Mouse (Mus musculus): ENCODE measurements at regions not wholly inside any gene's neighbourhood (a gene's known extent, or its start where the extent isn't known, plus 50 kb on each side); places are given as distances from the start of the nearest gene placed in this dataset.
A peak's percentile ranks its signal among the peaks of the same experiment; 100 is the strongest.

- DNase-seq (ENCODE audit: low read depth in 1 of 2, low spot score in 2 of 2) = no peak
- Histone ChIP-seq H3K27me3 (ENCODE audit: control insufficient read depth, insufficient read depth, low read length) (no peaks in the 10 kb centered on the region), H3K4me1 (ENCODE audit: control insufficient read depth, insufficient read depth, insufficient read length) (no peaks in the 10 kb centered on the region; the same call in 1 of the 2 replicates), H3K4me3 (ENCODE audit: extremely low read depth, insufficient read depth, insufficient read length) (no peak overlapping the region), H3K27ac (ENCODE audit: insufficient read depth, low read length) (no peak overlapping the region), H3K36me3 (ENCODE audit: control insufficient read depth, insufficient read depth, low read length) (no peaks in the 10 kb centered on the region)
- no peak for TF ChIP-seq POLR2A (IDR thresholded peaks at IDR 0.05; ENCODE audit: low read depth, low read length)
- TF ChIP-seq CTCF (IDR thresholded peaks at IDR 0.05; ENCODE audit: extremely low read depth, insufficient read depth, insufficient read length, insufficient replicate concordance) = no peak
- 91% methylated on average over 5 of the region's 5 CpGs for WGBS
Observed at GRCm38 (mm10) chr4:34391499-34391898, 159.2 kb upstream of the Akirin2 start.

GRCm38 (mm10) chr4:34403061-34403460 is 147.7 kb upstream of the Akirin2 start:
- TF ChIP-seq POLR2A (IDR thresholded peaks at IDR 0.05; ENCODE audit: low read depth, low read length) = no peak
- TF ChIP-seq CTCF (IDR thresholded peaks at IDR 0.05; ENCODE audit: extremely low read depth, insufficient read depth, insufficient read length, insufficient replicate concordance) = no peak
- DNase-seq (ENCODE audit: low read depth in 1 of 2, low spot score in 2 of 2) = no peak
- no peaks in the 10 kb centered on the region for H3K27me3 ChIP-seq (ENCODE audit: control insufficient read depth, insufficient read depth, low read length)
- H3K36me3 ChIP-seq (ENCODE audit: control insufficient read depth, insufficient read depth, low read length) = no peaks in the 10 kb centered on the region
- H3K4me1 ChIP-seq (ENCODE audit: control insufficient read depth, insufficient read depth, insufficient read length) = no peaks in the 10 kb centered on the region
- no peak overlapping the region for H3K4me3 ChIP-seq (ENCODE audit: extremely low read depth, insufficient read depth, insufficient read length)
- 92% methylated on average over 2 of the region's 2 CpGs for WGBS
- H3K27ac ChIP-seq (ENCODE audit: insufficient read depth, low read length) = no peak overlapping the region

GRCm38 (mm10) chr4:34407181-34407580 is 143.6 kb upstream of the Akirin2 start:
- Histone ChIP-seq H3K4me3 (ENCODE audit: extremely low read depth, insufficient read depth, insufficient read length) (no peak overlapping the region), H3K27ac (ENCODE audit: insufficient read depth, low read length) (no peak overlapping the region), H3K36me3 (ENCODE audit: control insufficient read depth, insufficient read depth, low read length) (no peaks in the 10 kb centered on the region), H3K27me3 (ENCODE audit: control insufficient read depth, insufficient read depth, low read length) (no peaks in the 10 kb centered on the region), H3K4me1 (ENCODE audit: control insufficient read depth, insufficient read depth, insufficient read length) (no peaks in the 10 kb centered on the region)
- TF ChIP-seq POLR2A (IDR thresholded peaks at IDR 0.05; ENCODE audit: low read depth, low read length) = no peak
- no peak for TF ChIP-seq CTCF (IDR thresholded peaks at IDR 0.05; ENCODE audit: extremely low read depth, insufficient read depth, insufficient read length, insufficient replicate concordance)
- 91% methylated on average over 3 of the region's 3 CpGs for WGBS
- no peak for DNase-seq (ENCODE audit: low read depth in 1 of 2, low spot score in 2 of 2)

- WGBS = 79% methylated on average over 6 of the region's 6 CpGs
- Histone ChIP-seq H3K4me3 (ENCODE audit: extremely low read depth, insufficient read depth, insufficient read length) (no peak overlapping the region), H3K27ac (ENCODE audit: insufficient read depth, low read length) (no peak overlapping the region), H3K27me3 (ENCODE audit: control insufficient read depth, insufficient read depth, low read length) (no peaks in the 10 kb centered on the region), H3K4me1 (ENCODE audit: control insufficient read depth, insufficient read depth, insufficient read length) (no peaks in the 10 kb centered on the region), H3K36me3 (ENCODE audit: control insufficient read depth, insufficient read depth, low read length) (no peaks in the 10 kb centered on the region)
- TF ChIP-seq CTCF (IDR thresholded peaks at IDR 0.05; ENCODE audit: extremely low read depth, insufficient read depth, insufficient read length, insufficient replicate concordance) (no peak), POLR2A (IDR thresholded peaks at IDR 0.05; ENCODE audit: low read depth, low read length) (no peak)
- DNase-seq (ENCODE audit: low read depth in 1 of 2, low spot score in 2 of 2) = no peak
Observed at GRCm38 (mm10) chr4:34420970-34421369, 129.8 kb upstream of the Akirin2 start.

GRCm38 (mm10) chr4:34424131-34424646 is 126.5 kb upstream of the Akirin2 start:
- no peak overlapping the region for H3K27ac ChIP-seq (ENCODE audit: insufficient read depth, low read length)
- no peak for TF ChIP-seq CTCF (IDR thresholded peaks at IDR 0.05; ENCODE audit: extremely low read depth, insufficient read depth, insufficient read length, insufficient replicate concordance)
- TF ChIP-seq POLR2A (IDR thresholded peaks at IDR 0.05; ENCODE audit: low read depth, low read length) = no peak
- H3K4me1 ChIP-seq (ENCODE audit: control insufficient read depth, insufficient read depth, insufficient read length) = no peaks in the 10 kb centered on the region; the same call in 1 of the 2 replicates
- no peaks in the 10 kb centered on the region for H3K36me3 ChIP-seq (ENCODE audit: control insufficient read depth, insufficient read depth, low read length)
- H3K27me3 ChIP-seq (ENCODE audit: control insufficient read depth, insufficient read depth, low read length) = no peaks in the 10 kb centered on the region
- 80% methylated on average over 2 of the region's 2 CpGs for WGBS
- DNase-seq (ENCODE audit: low read depth in 1 of 2, low spot score in 2 of 2) = no peak
- no peak overlapping the region for H3K4me3 ChIP-seq (ENCODE audit: extremely low read depth, insufficient read depth, insufficient read length)

- TF ChIP-seq POLR2A (IDR thresholded peaks at IDR 0.05; ENCODE audit: low read depth, low read length) (no peak), CTCF (IDR thresholded peaks at IDR 0.05; ENCODE audit: extremely low read depth, insufficient read depth, insufficient read length, insufficient replicate concordance) (no peak)
- no peak overlapping the region for H3K4me3 ChIP-seq (ENCODE audit: extremely low read depth, insufficient read depth, insufficient read length)
- no peak overlapping the region for H3K27ac ChIP-seq (ENCODE audit: insufficient read depth, low read length)
- H3K4me1 ChIP-seq (ENCODE audit: control insufficient read depth, insufficient read depth, insufficient read length) = no peaks in the 10 kb centered on the region; the same call in 1 of the 2 replicates
- H3K36me3 ChIP-seq (ENCODE audit: control insufficient read depth, insufficient read depth, low read length) = no peaks in the 10 kb centered on the region
- 36% methylated on average over 4 of the region's 4 CpGs for WGBS
- no peak for DNase-seq (ENCODE audit: low read depth in 1 of 2, low spot score in 2 of 2)
- H3K27me3 ChIP-seq (ENCODE audit: control insufficient read depth, insufficient read depth, low read length) = no peaks in the 10 kb centered on the region
Observed at GRCm38 (mm10) chr4:34429003-34429402, 121.7 kb upstream of the Akirin2 start.

- no peak overlapping the region for H3K27ac ChIP-seq (ENCODE audit: insufficient read depth, low read length)
- 32% methylated on average over 22 of the region's 22 CpGs for whole genome bisulfite sequencing
- no peaks in the 10 kb centered on the region; the same call in 1 of the 2 replicates for H3K4me1 ChIP-seq (ENCODE audit: control insufficient read depth, insufficient read depth, insufficient read length)
- peak in 1 of 2 experiments; percentile 28 for DNase-seq (ENCODE audit: low read depth in 1 of 2, low spot score in 2 of 2)
- no peaks in the 10 kb centered on the region for H3K36me3 ChIP-seq (ENCODE audit: control insufficient read depth, insufficient read depth, low read length)
- TF ChIP-seq CTCF (IDR thresholded peaks at IDR 0.05; ENCODE audit: extremely low read depth, insufficient read depth, insufficient read length, insufficient replicate concordance) = no peak
- TF ChIP-seq POLR2A (IDR thresholded peaks at IDR 0.05; ENCODE audit: low read depth, low read length) = no peak
- H3K27me3 ChIP-seq (ENCODE audit: control insufficient read depth, insufficient read depth, low read length) = no peaks in the 10 kb centered on the region
- peak overlapping the region; percentile 24; the same call in 1 of the 2 replicates for H3K4me3 ChIP-seq (ENCODE audit: extremely low read depth, insufficient read depth, insufficient read length)
Observed at GRCm38 (mm10) chr4:34429456-34430235, 121.1 kb upstream of the Akirin2 start.

Measured in spleen, adult 2 months (tissue).